Mouse (Mus musculus): Measurements from ENCODE around the gene Wdr44.

DNA sequence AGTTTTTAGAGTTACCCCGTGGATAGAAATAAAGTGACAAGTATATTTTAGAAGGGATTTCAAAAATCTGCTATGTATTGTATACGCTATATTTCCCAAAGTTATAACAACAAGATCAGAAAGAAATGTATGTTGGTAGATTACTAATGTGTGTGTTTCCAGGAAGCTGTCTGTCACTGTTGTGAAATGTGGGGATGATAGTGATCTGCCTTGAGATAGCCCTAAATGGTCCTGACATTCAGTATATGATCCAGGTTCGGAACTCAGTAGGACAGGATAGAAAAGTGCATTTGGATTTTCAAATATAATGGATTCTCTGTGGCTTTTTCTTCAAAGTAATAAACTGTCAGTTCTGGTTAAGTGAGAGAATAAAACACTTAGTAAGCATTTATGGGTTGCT lies 1.7 kb downstream of the Wdr44 start:
- TF ChIP-seq GATA1 (IDR thresholded peaks at IDR 0.05; ENCODE audit: borderline replicate concordance, low read length): no peak
- no peak for TF ChIP-seq FLI1 (IDR thresholded peaks at IDR 0.05; ENCODE audit: low read length)
